Mouse (Mus musculus) 416B (cell line): ENCODE measurements around the gene B3gnt2.
A peak's percentile ranks its signal among the peaks of the same experiment; 100 is the strongest.

Experiments used
- DNase-seq: peaks from one replicate; pipeline ENCODE4 v3.0.0; 2011; ENCODE audit warnings: low read depth

The B3gnt2 gene

GRCm38 (mm10) chr11:22871628-22872306 lies 11.0 kb upstream of the B3gnt2 start:
- peak; percentile 72 for DNase-seq

- DNase-seq: no peak
These were observed 7.8 kb upstream of the B3gnt2 start for GRCm38 (mm10) chr11:22868582-22868981.

GRCm38 (mm10) chr11:22867691-22868090 lies 6.9 kb upstream of the B3gnt2 start:
- no peak for DNase-seq

- peak; percentile 74 for DNase-seq
These were observed 5.0 kb upstream of the B3gnt2 start for GRCm38 (mm10) chr11:22865635-22866246.

- peak; percentile 68 for DNase-seq
These were observed 3.7 kb upstream of the B3gnt2 start for GRCm38 (mm10) chr11:22864305-22865060.

- no peak for DNase-seq
These were observed 2.8 kb upstream of the B3gnt2 start for GRCm38 (mm10) chr11:22863581-22863980.

GRCm38 (mm10) chr11:22861315-22861714 lies 554 bp upstream of the B3gnt2 start:
- no peak for DNase-seq

- peak; percentile 94 for DNase-seq
These were observed 977 bp downstream of the B3gnt2 start for GRCm38 (mm10) chr11:22859633-22860334.

GRCm38 (mm10) chr11:22859301-22859632 lies 1.5 kb downstream of the B3gnt2 start:
- DNase-seq: no peak

GRCm38 (mm10) chr11:22858441-22859300 lies 2.1 kb downstream of the B3gnt2 start:
- peak; percentile 48 for DNase-seq

- peak; percentile 59 for DNase-seq
These were observed 2.9 kb downstream of the B3gnt2 start for GRCm38 (mm10) chr11:22857705-22858440.

- no peak for DNase-seq
These were observed 3.6 kb downstream of the B3gnt2 start for GRCm38 (mm10) chr11:22857106-22857704.

GRCm38 (mm10) chr11:22856371-22856965 lies 4.3 kb downstream of the B3gnt2 start:
- peak; percentile 65 for DNase-seq

GRCm38 (mm10) chr11:22854571-22854970 lies 6.2 kb downstream of the B3gnt2 start:
- DNase-seq: no peak

- DNase-seq: peak; percentile 93
These were observed 7.1 kb downstream of the B3gnt2 start for GRCm38 (mm10) chr11:22853477-22854157.

- peak; percentile 40 for DNase-seq
These were observed 8.3 kb downstream of the B3gnt2 start for GRCm38 (mm10) chr11:22852510-22852909.

GRCm38 (mm10) chr11:22851416-22851815 lies 9.3 kb downstream of the B3gnt2 start:
- peak; percentile 64 for DNase-seq

- peak; percentile 81 for DNase-seq
These were observed 10.7 kb downstream of the B3gnt2 start for GRCm38 (mm10) chr11:22850077-22850476.

- no peak for DNase-seq
These were observed 12.0 kb downstream of the B3gnt2 start for GRCm38 (mm10) chr11:22848649-22849195.
